Mouse (Mus musculus) left cerebral cortex, postnatal 10 days (tissue): ENCODE measurements around the gene Enpp7. TPM values are rescaled to one million over a fixed set of nuclear protein-coding genes. Genes with fewer than 3 reads are reported as not detected.

Source experiments
- total RNA-seq, 2 experiments: library from RNA; stranded (reverse); gene quantifications; 2 replicates each; pipeline ENCODE4 v1.2.3; 2021

Enpp7 gene
- total RNA-seq, 2 experiments from 2014 or later = not detected

Other genes with a start within 250 kb of the Enpp7 start
- gene Rbfox3, start 76.6 kb upstream of the Enpp7 start, total RNA-seq = 100 to 1,000 TPM; 272 to 280 TPM
- 1 to 10 TPM; 2.8 to 3.5 TPM for gene Cbx2, start 34.8 kb downstream of the Enpp7 start, total RNA-seq
- gene Cbx8, start 52.8 kb downstream of the Enpp7 start, total RNA-seq = 10 to 100 TPM; 11.3 to 15.3 TPM
- 10 to 100 TPM; 54.4 to 56.9 TPM for gene Cbx4, start 98.0 kb downstream of the Enpp7 start, total RNA-seq
- 100 to 1,000 TPM in 1 of 2 experiments, 10 to 100 TPM in 1; 98.2 to 108 TPM for gene Tbc1d16, start 240.3 kb downstream of the Enpp7 start, total RNA-seq
- 1 to 10 TPM; 3.0 to 3.7 TPM for gene Ccdc40, start 240.4 kb downstream of the Enpp7 start, total RNA-seq